ENCODE assay signal across 8 mouse cellular contexts in the genomic region with DNA sequence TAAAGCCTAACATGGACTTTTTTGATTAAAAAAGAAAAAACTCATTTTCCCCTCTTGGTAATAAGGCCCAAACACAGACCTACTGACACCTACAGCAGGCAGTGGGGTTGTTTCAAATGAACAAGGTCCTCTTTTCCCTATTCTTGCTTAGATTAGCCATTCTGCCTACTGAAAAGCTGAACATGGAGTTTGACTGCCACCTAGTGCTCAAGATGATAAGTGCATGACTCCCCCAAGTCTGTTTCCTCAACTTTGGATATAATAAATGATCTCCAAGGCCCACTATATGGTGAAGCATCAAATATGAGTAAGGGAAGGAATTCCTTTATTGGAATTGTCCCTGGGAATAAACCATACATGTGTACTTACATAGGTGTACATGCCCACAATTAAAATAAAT.
DNase-seq lines count a peak whose midpoint lies in the region; ATAC-seq lines count a peak whose summit lies in the region.

No protein-coding gene starts in this region.

- no peaks in the 10 kb centered on the region for H3K9me3 ChIP-seq in heart, embryonic 11.5 days (replicated peaks; ENCODE audit: control insufficient read depth, low read length)
- no peaks in the 10 kb centered on the region for H3K9me3 ChIP-seq in hindbrain, embryonic 16.5 days (ENCODE audit: control insufficient read depth, low read length)

- no peaks in the 10 kb centered on the region for H3K36me3 ChIP-seq in heart, embryonic 11.5 days (ENCODE audit: control insufficient read depth, insufficient read depth, low read length)
- H3K36me3 ChIP-seq in hindbrain, embryonic 16.5 days (ENCODE audit: control insufficient read depth, insufficient read depth, low read length): peaks cover 14% of the 10 kb centered on the region

- H3K9ac ChIP-seq in heart, embryonic 11.5 days (ENCODE audit: low read depth, low read length): no peak overlapping the region
- no peak overlapping the region for H3K9ac ChIP-seq in hindbrain, embryonic 16.5 days (ENCODE audit: low read depth, low read length)

- no peak overlapping the region for H3K27ac ChIP-seq in heart, embryonic 11.5 days (ENCODE audit: low read depth, low read length)
- H3K27ac ChIP-seq in hindbrain, embryonic 16.5 days (ENCODE audit: low read depth, low read length): no peak overlapping the region

- ATAC-seq in heart, embryonic 11.5 days (replicated peaks; ENCODE audit: insufficient number of reproducible peaks, low FRiP score, low TSS enrichment): no peak
- peak; percentile 30 for ATAC-seq in activated CD4-positive, CD25-positive, alpha-beta regulatory T cell, adult 4 months
- 0 out of 2 replicates have a peak, but pooled peaks have one; percentile 4 for ATAC-seq in hindbrain, embryonic 16.5 days

- no peak overlapping the region for H3K4me2 ChIP-seq in heart, embryonic 11.5 days
- no peak overlapping the region for H3K4me2 ChIP-seq in hindbrain, embryonic 16.5 days (ENCODE audit: low read length)

- peak; percentile 37 to 80 for DNase-seq in heart, adult 18-20 months
- DNase-seq in 3T3-L1 (ENCODE audit: low read depth, low spot score): peak; percentile 79
- DNase-seq in embryo, embryonic 10 days (ENCODE audit: low spot score): peak; percentile 76
- DNase-seq in lung, postnatal 10 days: peak; percentile 65
- peak; percentile 23 for DNase-seq in skeletal muscle tissue, adult 2 months (ENCODE audit: low read depth, low spot score)

- H3K4me1 ChIP-seq in heart, embryonic 11.5 days (ENCODE audit: control insufficient read depth, insufficient read depth, low read length): no peaks in the 10 kb centered on the region
- H3K4me1 ChIP-seq in hindbrain, embryonic 16.5 days (ENCODE audit: control insufficient read depth, insufficient read depth, low read depth, low read length): no peaks in the 10 kb centered on the region

- H3K4me3 ChIP-seq in heart, embryonic 11.5 days (ENCODE audit: low read depth, low read length): no peak overlapping the region
- no peak overlapping the region for H3K4me3 ChIP-seq in hindbrain, embryonic 16.5 days (ENCODE audit: low read length)

- no peaks in the 10 kb centered on the region for H3K27me3 ChIP-seq in heart, embryonic 11.5 days (ENCODE audit: control insufficient read depth, insufficient read depth, low read length)
- H3K27me3 ChIP-seq in hindbrain, embryonic 16.5 days (replicated peaks; ENCODE audit: control insufficient read depth, insufficient read depth, low read length): no peaks in the 10 kb centered on the region

Comparison
In these comparisons a context has a peak if more than half of its experiments do, and no peak if none do; other contexts are left out.
1. DNase-seq: peak in every context shown above with its lines; median percentile 79 in 3T3-L1; 76 in embryo, embryonic 10 days; 65 in lung, postnatal 10 days; 58 in heart, adult 18-20 months; 23 in skeletal muscle tissue, adult 2 months.